Mouse (Mus musculus) B cell, adult 2 months (primary cell): ENCODE results near the gene Lce1h.

Source experiments
- DNase-seq, 2 experiments: peaks; one replicate each; pipeline ENCODE4 v3.0.0; 2022

Gene Lce1h

GRCm38 (mm10) chr3:92764965-92765364 lies at the start of gene Lce1h:
Lce1h (minus strand) TSS chr3:92765065.
- no peak for DNase-seq

- DNase-seq: no peak
These were observed 42.9 kb upstream of the Lce1h start, which contains the start of gene Lce1k for GRCm38 (mm10) chr3:92807791-92808190. Lce1k (minus strand) TSS chr3:92807891.

GRCm38 (mm10) chr3:92790414-92790813 lies 25.5 kb upstream of the Lce1h start, which contains the start of gene Lce1j:
Lce1j (minus strand) TSS chr3:92790514.
- DNase-seq: no peak

- no peak for DNase-seq
These were observed 13.9 kb upstream of the Lce1h start, which contains the start of gene Lce1i for GRCm38 (mm10) chr3:92778799-92779198. Lce1i (minus strand) TSS chr3:92778899.

GRCm38 (mm10) chr3:92771573-92771972 lies 6.7 kb upstream of the Lce1h start:
- DNase-seq: no peak

GRCm38 (mm10) chr3:92753197-92753596 lies 11.7 kb downstream of the Lce1h start:
- DNase-seq: no peak

- DNase-seq: no peak
These were observed 12.6 kb downstream of the Lce1h start, which contains the start of gene Lce1g for GRCm38 (mm10) chr3:92752238-92752637. Lce1g (minus strand) TSS chr3:92752338.

- DNase-seq: no peak
These were observed 25.9 kb downstream of the Lce1h start, which contains the start of gene Gm38119 for GRCm38 (mm10) chr3:92738996-92739395. Gm38119 (minus strand) TSS chr3:92739096.

- DNase-seq: no peak
These were observed 42.2 kb downstream of the Lce1h start for GRCm38 (mm10) chr3:92722631-92723030.

GRCm38 (mm10) chr3:92720250-92720649 lies 44.6 kb downstream of the Lce1h start, which contains the start of gene Lce1f:
Lce1f (minus strand) TSS chr3:92720350.
- no peak for DNase-seq

GRCm38 (mm10) chr3:92715122-92715521 lies 49.7 kb downstream of the Lce1h start:
- DNase-seq: no peak
